Mouse (Mus musculus) hindbrain, postnatal 0 days (tissue): Measurements from ENCODE around the gene Bcas2. TPM values are rescaled to one million over a fixed set of nuclear protein-coding genes. Genes with fewer than 3 reads are reported as not detected.
"Not testable (repeated sequence)": the region's sequence is repeated elsewhere in the genome, so short reads cannot be mapped to it uniquely, and the experiment has no call there.

Source experiments
- ATAC-seq: fragments of 200-750 bp; cut with Nextera tagmentation; 2 replicates; pipeline ENCODE4 v1.8.0; 2017; ENCODE audit warnings: mild to moderate bottlenecking, moderate TSS enrichment, moderate library complexity
- DNase-seq: peaks from one replicate; pipeline ENCODE4 v3.0.0-alpha.2; 2015; ENCODE audit warnings: low spot score
- H3K27ac ChIP-seq: fragments of 300-500 bp; sonication (generic); 2 replicates; pipeline ENCODE4 v1.5.1; 2014; ENCODE audit warnings: mild to moderate bottlenecking
- H3K27me3 ChIP-seq: fragments of 300-500 bp; sonication (generic); 2 replicates; pipeline ENCODE4 v1.6.1; 2014; ENCODE audit warnings: low read length, mixed read lengths; ENCODE audit not compliant: insufficient read depth
- H3K36me3 ChIP-seq: fragments of 300-500 bp; sonication (generic); 2 replicates; pipeline ENCODE4 v1.6.1; 2014; ENCODE audit warnings: low read length, mixed read lengths; ENCODE audit not compliant: insufficient read depth
- H3K4me1 ChIP-seq: fragments of 300-500 bp; sonication (generic); 2 replicates; pipeline ENCODE4 v1.6.1; 2014; ENCODE audit warnings: antibody characterized with exemption, low read length, mixed read lengths; ENCODE audit not compliant: insufficient read depth
- H3K4me2 ChIP-seq: fragments of 300-500 bp; sonication (generic); 2 replicates; pipeline ENCODE4 v1.6.1; 2014; ENCODE audit warnings: low read depth, mild to moderate bottlenecking, low read length, moderate library complexity, mixed read lengths
- H3K4me3 ChIP-seq: fragments of 300-500 bp; sonication (generic); 2 replicates; pipeline ENCODE4 v1.5.1; 2014; ENCODE audit warnings: low read length
- H3K9ac ChIP-seq: fragments of 300-500 bp; sonication (generic); replicated peaks from 2 replicates; pipeline ENCODE4 v1.6.1; 2014; ENCODE audit warnings: mild to moderate bottlenecking, low read length, moderate library complexity, mixed read lengths
- H3K9me3 ChIP-seq: fragments of 300-500 bp; sonication (generic); 2 replicates; pipeline ENCODE4 v1.6.1; 2016; ENCODE audit warnings: low read length, mixed read lengths
- CTCF ChIP-seq: IDR thresholded peaks from 2 replicates; pipeline ENCODE4 v1.5.1; 2016; ENCODE audit warnings: antibody characterized with exemption, control low read depth, low read depth
- WGBS: fragments of 180-500 bp; shearing (Covaris S2); extraction: QIAGEN DNeasy Blood & Tissue Kit; methylation state at CpG from one replicate; pipeline ENCODE4 v1.1.7; 2014; 5-methylcytosine and 5-hydroxymethylcytosine counted together
- polyA plus RNA-seq: library from polyadenylated mRNA; unstranded; fragments of >200 nt; fragmentation: Nextera tagmentation; extraction: Ambion mirVana; gene quantifications from 2 replicates; pipeline ENCODE4 v1.2.1, GENCODE M21; 2015
- total RNA-seq: library from RNA; depleted of rRNA; stranded (reverse); fragments of >200 nt; gene quantifications from 2 replicates; pipeline ENCODE4 v1.2.3, GENCODE M21; 2014

The Bcas2 gene
- total and polyA plus RNA-seq, 2 experiments from 2014 or later, result 60.7 to 204 TPM

DNA sequence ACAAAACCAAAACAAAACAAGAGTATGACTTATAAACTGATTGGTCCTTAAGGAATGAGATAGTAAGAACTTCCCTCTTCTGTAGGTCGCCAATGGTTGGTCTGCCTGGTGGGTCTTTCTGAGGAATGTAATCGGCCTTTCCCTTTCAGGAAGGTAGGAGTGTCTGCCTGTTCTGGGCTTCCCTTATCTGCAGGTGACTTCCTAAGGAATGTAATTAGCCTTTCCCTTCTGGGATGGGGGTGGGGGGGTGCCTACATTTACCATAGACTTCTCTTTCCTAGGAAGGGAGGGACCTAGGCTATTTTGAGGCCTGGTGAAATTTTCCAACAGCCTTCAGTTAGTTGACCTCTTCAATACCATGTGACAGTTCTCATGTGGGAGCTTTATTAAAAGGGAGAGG lies 39.6 kb downstream of the Bcas2 start:
- no peak for DNase-seq
- Histone ChIP-seq H3K27me3 (no peaks in the 10 kb centered on the region), H3K4me3 (no peak overlapping the region), H3K4me2 (no peak overlapping the region), H3K9ac (no peak overlapping the region), H3K9me3 (no peaks in the 10 kb centered on the region), H3K27ac (no peak overlapping the region), H3K4me1 (no peaks in the 10 kb centered on the region), H3K36me3 (no peaks in the 10 kb centered on the region)
- ATAC-seq, result no peak
- WGBS, result 81% methylated on average over 2 of the region's 2 CpGs
- TF ChIP-seq CTCF, result no peak

DNA sequence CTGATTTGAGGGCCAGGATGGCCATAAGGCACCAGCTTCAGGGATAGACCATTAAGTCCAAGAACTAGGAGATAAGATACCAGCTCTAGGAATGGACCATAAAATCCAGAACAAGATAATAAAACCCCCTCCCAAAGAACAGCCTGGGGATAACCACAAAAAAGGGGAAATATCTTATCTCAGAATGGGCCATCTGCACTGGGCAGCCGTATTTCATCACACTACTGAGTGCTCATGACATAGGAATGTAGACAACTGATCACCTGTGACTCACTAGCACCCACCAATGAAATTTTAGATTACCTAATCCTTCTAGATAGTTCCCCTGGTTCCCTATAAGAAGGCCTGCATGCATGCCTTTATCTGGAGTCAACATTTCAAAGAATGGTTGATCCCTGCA lies 40.7 kb downstream of the Bcas2 start:
- Histone ChIP-seq H3K27ac (no peak overlapping the region), H3K9ac (no peak overlapping the region), H3K27me3 (no peaks in the 10 kb centered on the region), H3K4me1 (no peaks in the 10 kb centered on the region), H3K4me3 (no peak overlapping the region), H3K36me3 (no peaks in the 10 kb centered on the region), H3K4me2 (no peak overlapping the region), H3K9me3 (no peaks in the 10 kb centered on the region)
- TF ChIP-seq CTCF, result no peak
- ATAC-seq (no peak), DNase-seq (no peak)
- WGBS, result 96% methylated on average over 1 of the region's 1 CpGs

DNA sequence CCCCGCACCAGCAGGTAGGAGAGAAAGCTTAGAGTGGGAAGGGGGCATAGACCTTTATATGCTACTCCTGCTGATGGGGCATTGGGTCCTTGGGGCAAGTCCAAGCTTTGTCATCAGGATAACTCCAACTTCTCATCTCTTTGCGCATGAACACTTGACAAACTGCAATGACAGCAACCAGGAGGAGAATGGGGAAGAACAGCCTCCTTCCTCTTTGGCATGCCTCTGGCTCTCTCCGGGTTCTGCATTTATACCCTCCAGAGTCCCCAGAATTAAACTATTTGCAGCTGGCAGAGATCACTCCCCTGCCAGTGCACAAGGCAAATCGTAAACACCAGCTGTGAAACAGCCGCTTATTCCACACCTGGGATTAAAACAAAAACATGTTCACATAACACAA lies 42.1 kb downstream of the Bcas2 start:
- Histone ChIP-seq H3K27me3 (no peaks in the 10 kb centered on the region), H3K27ac (no peak overlapping the region), H3K4me1 (no peaks in the 10 kb centered on the region), H3K4me3 (no peak overlapping the region), H3K9ac (no peak overlapping the region), H3K36me3 (no peaks in the 10 kb centered on the region), H3K4me2 (no peak overlapping the region), H3K9me3 (no peaks in the 10 kb centered on the region)
- TF ChIP-seq CTCF, result no peak
- DNase-seq (no peak), ATAC-seq (no peak)
- WGBS, result 75% methylated on average over 5 of the region's 5 CpGs

DNA sequence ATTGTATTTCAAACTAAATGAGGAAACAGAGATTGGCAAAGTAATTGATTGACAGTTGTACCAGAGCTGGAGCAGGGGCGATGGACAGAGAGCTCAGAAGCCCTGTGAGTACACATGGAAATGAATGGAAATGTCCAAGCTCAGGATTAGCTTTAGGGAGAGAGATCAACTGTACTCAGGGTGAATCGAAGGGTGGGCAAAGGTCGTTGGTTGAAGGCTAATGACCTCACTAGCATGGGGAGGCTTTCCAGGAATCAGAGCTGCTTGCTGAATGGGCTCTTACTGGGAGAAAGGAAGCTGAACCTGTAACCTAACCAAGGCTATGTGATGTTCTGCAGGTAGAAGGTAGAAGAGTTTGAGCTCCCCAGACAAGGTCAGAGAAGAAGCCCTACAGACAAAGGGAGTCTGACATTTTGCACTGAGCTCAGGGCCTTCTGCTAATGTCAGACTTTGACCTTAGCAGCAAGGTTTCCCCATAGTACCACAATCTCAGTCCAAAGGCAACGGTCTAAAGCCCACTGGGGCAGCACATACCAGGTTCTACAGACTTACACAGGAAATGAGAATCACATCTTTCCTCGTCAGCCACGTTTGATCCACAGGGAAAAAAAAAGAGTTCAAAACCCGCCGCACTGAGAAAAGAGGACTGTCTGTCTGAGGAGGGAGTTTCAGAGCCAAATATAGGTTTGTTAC lies 43.3 kb downstream of the Bcas2 start:
- ATAC-seq, result no peak
- DNase-seq, result no peak
- Histone ChIP-seq H3K9ac (no peak overlapping the region), H3K27me3 (no peaks in the 10 kb centered on the region), H3K9me3 (no peaks in the 10 kb centered on the region), H3K4me2 (no peak overlapping the region), H3K27ac (no peak overlapping the region), H3K4me1 (no peaks in the 10 kb centered on the region), H3K4me3 (no peak overlapping the region), H3K36me3 (no peaks in the 10 kb centered on the region)
- TF ChIP-seq CTCF, result no peak
- 86% methylated on average over 8 of the region's 8 CpGs for whole genome bisulfite sequencing

DNA sequence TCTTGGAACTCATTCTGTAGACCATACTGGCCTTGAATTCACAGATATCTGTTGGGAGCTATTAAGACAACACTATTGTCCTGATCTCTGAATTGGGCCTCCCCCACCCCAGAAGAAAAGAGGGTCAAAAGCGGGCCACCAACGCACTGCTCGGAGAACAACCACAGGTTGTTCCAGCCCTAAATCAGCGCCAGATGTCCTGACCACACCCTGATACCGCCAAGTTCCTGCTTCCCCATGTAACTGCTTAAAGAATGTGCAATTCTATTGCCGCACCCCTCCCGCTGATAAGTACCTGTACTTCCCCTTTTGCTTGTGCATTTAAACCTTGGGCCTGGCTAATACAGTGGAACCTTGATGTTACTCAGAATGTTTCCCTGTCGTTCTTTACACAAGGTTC lies 43.9 kb downstream of the Bcas2 start:
- H3K4me3 ChIP-seq, ATAC-seq: not testable (repeated sequence)

DNA sequence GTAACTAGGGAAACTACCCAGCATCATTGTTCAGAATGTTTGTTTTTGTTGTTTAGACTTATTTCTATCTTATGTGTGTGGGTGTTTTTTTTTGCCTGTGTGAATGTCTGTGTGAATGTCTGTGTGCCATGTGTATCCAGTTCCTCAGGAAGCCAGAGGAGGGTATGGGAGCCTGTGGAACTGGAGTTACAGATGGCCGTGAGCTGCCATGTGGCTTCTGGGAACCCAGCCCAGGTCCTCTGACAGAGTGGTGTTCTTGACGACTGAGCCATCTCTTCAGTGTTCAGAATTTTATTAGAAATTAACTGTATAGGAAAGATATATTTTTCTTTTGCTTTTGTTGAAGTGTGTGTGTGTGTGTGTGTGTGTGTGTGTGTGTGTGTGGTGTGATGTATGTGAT lies 50.0 kb downstream of the Bcas2 start:
- no peak overlapping the region for H3K27ac ChIP-seq
- H3K4me1 ChIP-seq, result no peaks in the 10 kb centered on the region
- no peak for ATAC-seq
- no peak for TF ChIP-seq CTCF
- H3K9ac ChIP-seq, result no peak overlapping the region
- no peak for DNase-seq
- H3K9me3 ChIP-seq, result no peaks in the 10 kb centered on the region
- WGBS, result 52% methylated on average over 2 of the region's 2 CpGs
- H3K4me3 ChIP-seq, result no peak overlapping the region
- H3K4me2 ChIP-seq, result no peak overlapping the region
- H3K36me3 ChIP-seq, result no peaks in the 10 kb centered on the region
- no peaks in the 10 kb centered on the region for H3K27me3 ChIP-seq

More for the DNA sequence above, 43.9 kb downstream of the Bcas2 start:
- WGBS, result 97% methylated on average over 8 of the region's 8 CpGs
- H3K4me2 ChIP-seq, H3K36me3 ChIP-seq, DNase-seq, H3K27ac ChIP-seq, H3K4me1 ChIP-seq, H3K27me3 ChIP-seq, H3K9me3 ChIP-seq, H3K9ac ChIP-seq: not testable (repeated sequence)

DNA sequence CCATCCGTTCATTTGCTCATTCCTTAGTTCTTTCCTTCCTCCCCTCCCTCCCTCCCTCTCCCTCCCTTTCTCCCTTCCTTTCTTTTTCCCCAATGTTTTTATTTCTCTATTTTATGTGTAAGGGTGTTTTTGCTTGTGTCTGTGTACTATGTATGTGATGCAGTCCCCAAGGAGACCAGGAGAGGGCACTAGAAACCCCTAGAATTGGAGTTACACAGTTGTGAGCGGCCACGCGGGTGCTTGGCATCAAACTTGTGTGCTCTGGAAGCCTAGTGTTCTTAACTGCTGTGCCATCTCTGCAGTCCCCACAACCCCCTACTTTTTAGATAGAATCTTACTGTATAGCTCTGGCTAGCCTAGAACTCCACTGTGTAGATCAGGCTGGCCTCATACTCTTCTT lies 52.3 kb downstream of the Bcas2 start:
- peak; percentile 27; the same call in 1 of the 2 replicates for TF ChIP-seq CTCF
- Histone ChIP-seq H3K27me3 (no peaks in the 10 kb centered on the region), H3K9ac (no peak overlapping the region), H3K4me2 (no peak overlapping the region), H3K36me3 (no peaks in the 10 kb centered on the region), H3K9me3 (peaks cover 8% of the 10 kb centered on the region), H3K27ac (no peak overlapping the region), H3K4me3 (no peak overlapping the region), H3K4me1 (no peaks in the 10 kb centered on the region)
- WGBS, result 66% methylated on average over 4 of the region's 4 CpGs
- DNase-seq (peak; percentile 17), ATAC-seq (no peak)
